Mouse (Mus musculus) splenic B cell, adult 2 months (primary cell): ENCODE measurements around the gene Myh15.

Experiments used
- DNase-seq: peaks from one replicate; pipeline ENCODE4 v3.0.0-alpha.2; 2011; ENCODE audit warnings: low read depth, low spot score
- H3K27me3 ChIP-seq: 2 replicates; pipeline ENCODE4 v1.6.1; 2012; ENCODE audit warnings: mild to moderate bottlenecking, low read length, moderate library complexity, mixed read lengths; ENCODE audit not compliant: control insufficient read depth, poor library complexity, insufficient read depth, severe bottlenecking
- H3K36me3 ChIP-seq: 2 replicates; pipeline ENCODE4 v1.6.1; 2012; ENCODE audit warnings: mild to moderate bottlenecking, low read length, moderate library complexity, mixed read lengths; ENCODE audit not compliant: control insufficient read depth, poor library complexity, insufficient read depth, severe bottlenecking

Gene Myh15

DNA sequence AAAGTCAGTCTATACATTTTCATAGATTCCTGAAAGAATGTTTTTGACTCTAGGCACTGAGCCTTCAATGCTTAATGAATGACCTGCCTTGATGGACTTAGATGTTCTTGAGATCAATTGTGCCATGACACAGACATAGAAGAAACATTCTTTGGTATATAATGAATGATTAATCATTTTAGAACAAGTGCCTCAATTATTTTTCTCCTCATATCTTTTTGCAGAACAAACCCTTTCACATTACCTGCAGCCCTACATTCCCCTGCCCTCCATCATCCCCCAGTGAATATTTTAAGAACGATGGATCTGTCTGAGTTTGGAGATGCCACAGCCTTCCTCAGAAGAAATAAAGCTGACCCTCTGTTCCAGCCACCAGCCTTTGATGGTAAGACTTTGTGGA is at the start of gene Myh15:
TSS of gene Myh15 (plus strand) at position 301 of the 400 bp plus-strand sequence.
- no peaks in the 10 kb centered on the region for H3K27me3 ChIP-seq
- H3K36me3 ChIP-seq, result no peaks in the 10 kb centered on the region
- DNase-seq, result no peak

DNA sequence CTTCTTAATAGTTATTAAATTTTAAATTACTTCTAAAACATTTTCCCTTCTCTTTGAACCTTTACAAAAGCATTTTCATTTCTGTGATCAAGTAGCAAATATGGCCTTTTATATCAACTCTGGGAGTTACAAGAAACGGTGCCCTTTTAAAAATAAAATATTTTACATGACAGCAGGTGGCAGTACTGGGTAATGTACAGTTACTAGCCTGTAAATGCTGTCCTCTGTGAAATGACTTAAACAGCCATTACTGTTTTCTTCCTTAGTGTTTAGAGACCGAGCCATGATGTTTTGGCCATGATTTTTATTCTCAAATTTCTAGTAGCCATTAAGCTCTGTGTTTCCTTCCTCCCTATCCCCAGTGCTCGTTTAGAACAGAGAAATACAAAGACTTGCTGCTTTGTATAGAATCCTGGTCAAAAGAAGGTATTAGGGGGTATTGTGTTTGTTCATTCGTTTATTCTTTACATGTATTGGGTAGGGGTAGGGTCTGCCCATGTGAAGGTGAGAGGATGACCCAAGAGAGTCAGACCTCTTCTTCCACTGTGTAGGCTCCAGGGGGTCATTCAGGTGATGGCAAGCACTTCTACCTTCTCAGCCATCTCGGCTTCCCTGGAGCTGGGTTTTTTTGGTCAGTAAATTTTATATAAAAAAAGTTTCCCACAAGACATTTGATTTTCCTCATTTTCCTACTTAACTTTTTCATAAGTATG is 40.5 kb upstream of the Myh15 start:
- Histone ChIP-seq H3K27me3 (no peaks in the 10 kb centered on the region), H3K36me3 (no peaks in the 10 kb centered on the region)
- DNase-seq, result peak; percentile 36

DNA sequence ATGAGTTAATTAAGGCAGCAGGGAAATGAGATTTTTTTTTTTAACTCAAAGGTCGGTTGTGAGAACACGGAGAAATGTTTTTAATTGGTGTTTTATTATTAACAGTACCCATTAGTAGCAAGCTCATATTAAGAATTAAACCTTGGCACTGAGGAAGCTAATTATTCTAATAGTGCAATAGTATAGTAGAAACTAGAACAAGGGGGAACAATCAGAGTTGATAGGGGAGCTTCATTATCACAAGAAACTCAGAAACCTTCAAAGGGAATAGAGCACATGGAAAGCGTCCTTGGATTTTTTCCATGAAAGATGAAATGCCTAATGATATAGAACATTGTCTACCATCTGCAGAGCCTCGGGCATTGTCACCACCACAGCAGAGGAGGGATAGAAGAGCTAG is 21.4 kb upstream of the Myh15 start:
- Histone ChIP-seq H3K27me3 (no peaks in the 10 kb centered on the region), H3K36me3 (no peaks in the 10 kb centered on the region)
- DNase-seq, result no peak

DNA sequence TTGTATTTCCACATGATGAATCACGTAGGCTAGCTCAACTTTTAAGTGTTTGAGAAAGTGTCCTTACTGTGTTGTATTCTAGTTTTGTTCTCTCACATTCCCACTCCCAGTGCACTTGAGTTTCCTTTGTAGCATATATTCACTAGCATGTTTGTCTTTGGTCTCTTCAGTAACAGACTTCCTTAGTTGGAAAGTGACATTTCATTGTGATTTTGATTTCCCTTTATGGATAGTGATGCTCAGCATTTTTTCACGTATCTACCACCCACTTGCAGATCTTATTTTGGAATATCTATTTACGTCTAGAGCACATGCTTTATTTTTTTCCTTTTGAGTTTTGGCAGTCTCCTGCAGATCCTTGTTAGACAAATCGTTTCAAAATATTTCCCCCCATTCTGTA is 19.5 kb upstream of the Myh15 start:
- no peak for DNase-seq
- Histone ChIP-seq H3K27me3 (no peaks in the 10 kb centered on the region), H3K36me3 (no peaks in the 10 kb centered on the region)

DNA sequence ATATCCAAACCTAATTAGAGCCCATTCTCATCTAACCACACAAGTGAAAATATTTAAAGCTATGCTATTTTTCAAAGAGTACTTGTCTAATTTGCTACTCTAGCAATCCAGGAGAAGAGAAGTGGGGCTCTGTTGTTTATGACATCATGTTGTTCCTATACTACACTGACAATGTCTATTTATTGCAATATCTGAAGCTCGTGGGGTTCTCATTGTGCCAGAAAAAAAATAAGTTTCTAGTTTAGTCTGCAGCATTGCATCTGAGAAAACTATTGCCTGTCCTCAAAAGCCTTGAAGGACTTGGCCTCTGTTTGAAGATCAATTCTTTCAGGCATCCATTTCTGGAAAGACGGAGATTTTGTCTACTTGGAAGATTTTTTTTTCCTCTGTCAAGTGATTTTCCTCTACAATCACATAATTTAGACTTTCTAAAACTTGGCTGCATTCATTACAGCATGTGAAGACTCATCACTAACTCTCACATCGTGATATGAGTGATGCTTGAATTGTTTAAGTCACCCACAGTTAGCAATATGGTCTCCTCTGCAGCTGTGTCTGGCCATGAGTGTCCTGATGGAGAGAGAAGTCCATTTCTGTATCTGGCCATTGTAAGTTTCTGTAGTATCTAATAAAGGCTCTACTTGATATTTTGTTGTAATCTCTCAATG is 16.6 kb upstream of the Myh15 start:
- DNase-seq, result no peak

DNA sequence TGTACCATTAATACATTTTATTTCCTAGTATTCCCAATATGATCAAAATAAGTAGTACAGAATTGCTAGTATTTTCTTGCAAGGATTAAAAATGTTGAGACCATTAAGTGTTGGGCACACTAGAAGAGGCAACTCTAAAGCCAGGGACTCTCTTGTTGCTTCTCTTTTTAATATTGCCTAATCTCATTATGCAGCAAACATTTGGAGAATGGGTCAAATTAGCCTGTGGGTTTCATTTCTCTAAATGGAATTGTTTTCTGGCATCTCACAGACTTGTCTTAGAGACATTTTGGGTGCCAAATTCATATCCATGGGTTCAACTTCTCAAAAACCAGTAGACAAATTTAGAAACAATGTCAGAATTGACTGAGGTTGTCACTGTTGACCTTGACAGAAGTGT is 8.1 kb upstream of the Myh15 start:
- no peaks in the 10 kb centered on the region for H3K27me3 ChIP-seq
- DNase-seq, result no peak
- H3K36me3 ChIP-seq, result no peaks in the 10 kb centered on the region

More for the DNA sequence above, 16.6 kb upstream of the Myh15 start:
- H3K36me3 ChIP-seq, result no peaks in the 10 kb centered on the region
- no peaks in the 10 kb centered on the region for H3K27me3 ChIP-seq

DNA sequence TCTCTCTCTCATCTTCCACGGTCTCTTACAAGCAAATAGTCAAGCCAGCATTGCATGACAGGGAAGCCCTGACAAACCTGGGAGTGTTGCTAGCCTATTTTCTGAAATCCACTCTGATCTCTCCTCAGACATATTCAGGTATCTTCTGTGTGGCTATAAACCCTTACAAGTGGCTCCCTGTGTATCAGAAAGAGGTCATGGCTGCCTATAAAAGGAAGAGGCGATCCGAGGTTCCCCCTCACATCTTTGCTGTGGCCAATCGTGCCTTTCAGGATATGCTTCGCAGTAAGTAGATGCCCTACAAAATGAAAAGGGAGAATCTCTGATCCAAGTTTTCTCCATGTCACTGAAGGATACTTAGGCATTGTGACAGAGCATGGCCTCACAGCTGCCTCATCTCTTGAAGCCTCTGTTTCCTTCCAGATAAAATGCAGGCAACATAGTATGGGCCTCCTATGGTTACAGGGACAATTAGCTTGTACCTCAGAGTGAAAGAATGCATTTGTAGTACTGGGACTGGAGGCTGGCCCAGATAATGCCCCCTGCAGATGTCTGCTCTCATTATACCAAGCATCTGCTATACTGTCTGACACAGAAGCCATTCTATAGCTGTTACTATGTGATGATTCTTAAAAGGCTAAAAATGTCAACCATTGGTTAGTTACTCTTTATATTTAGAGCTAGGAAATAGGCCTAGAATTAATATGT is 12.1 kb downstream of the Myh15 start:
- Histone ChIP-seq H3K36me3 (no peaks in the 10 kb centered on the region; the same call in 1 of the 2 replicates), H3K27me3 (no peaks in the 10 kb centered on the region)
- DNase-seq, result no peak

DNA sequence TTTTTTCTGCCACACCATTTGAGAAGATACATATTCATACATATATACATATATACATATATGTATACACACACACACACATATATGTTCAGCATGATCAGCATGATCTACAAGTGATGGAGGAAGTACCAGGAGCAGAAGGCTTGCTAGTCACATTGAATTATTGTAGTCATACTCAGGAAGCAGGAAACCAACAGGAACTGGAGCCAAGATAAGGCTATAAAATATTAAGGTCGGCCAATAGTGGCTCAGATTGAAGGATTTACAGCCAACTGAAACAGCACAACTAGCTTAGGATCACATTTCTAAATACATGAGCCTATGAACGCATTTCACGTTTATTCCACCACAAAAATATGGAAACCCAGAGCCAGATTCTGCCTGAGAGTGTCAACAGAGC is 14.0 kb downstream of the Myh15 start:
- Histone ChIP-seq H3K27me3 (no peaks in the 10 kb centered on the region), H3K36me3 (no peaks in the 10 kb centered on the region; the same call in 1 of the 2 replicates)
- no peak for DNase-seq

DNA sequence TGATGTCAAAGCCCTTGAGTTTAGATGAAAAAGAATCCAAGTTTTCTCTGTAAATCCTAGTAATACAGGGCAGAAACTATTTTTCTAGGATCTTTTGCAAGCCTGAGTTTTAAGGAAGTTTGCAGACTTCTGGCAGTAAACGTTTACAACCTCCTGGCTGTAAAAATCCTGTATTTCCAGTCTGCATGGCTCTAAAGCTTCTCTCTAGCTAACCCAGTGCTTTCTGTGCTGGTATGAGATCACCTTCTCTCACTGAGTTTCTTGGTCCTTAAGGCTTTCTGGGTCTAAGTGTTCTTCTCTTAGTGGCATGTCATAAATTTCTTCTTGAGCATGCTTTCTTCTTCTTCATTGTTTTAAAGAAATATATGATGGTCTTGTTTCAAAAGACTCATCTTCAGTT is 70.7 kb downstream of the Myh15 start:
- no peaks in the 10 kb centered on the region for H3K27me3 ChIP-seq
- no peak for DNase-seq
- H3K36me3 ChIP-seq, result no peaks in the 10 kb centered on the region

DNA sequence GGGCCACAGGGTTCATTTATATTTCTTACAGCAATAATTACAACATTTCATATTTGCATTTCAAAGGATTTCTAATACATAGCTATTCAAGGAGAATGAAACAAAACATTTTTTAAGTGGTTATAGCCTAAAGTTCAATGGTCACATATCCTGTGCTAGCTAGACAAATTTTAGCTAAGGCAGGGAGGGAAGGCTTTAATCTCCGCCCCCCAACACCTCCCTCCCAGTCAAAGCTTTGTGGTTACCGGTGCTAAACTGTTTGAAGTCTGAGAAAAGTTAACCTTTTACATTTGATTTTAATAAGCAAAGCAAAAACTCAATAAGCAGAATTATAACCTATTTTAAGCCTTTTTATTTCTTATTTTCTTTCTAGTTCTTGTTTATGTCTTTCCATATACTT is 98.9 kb downstream of the Myh15 start:
- no peaks in the 10 kb centered on the region for H3K36me3 ChIP-seq
- DNase-seq, result no peak
- no peaks in the 10 kb centered on the region for H3K27me3 ChIP-seq

DNA sequence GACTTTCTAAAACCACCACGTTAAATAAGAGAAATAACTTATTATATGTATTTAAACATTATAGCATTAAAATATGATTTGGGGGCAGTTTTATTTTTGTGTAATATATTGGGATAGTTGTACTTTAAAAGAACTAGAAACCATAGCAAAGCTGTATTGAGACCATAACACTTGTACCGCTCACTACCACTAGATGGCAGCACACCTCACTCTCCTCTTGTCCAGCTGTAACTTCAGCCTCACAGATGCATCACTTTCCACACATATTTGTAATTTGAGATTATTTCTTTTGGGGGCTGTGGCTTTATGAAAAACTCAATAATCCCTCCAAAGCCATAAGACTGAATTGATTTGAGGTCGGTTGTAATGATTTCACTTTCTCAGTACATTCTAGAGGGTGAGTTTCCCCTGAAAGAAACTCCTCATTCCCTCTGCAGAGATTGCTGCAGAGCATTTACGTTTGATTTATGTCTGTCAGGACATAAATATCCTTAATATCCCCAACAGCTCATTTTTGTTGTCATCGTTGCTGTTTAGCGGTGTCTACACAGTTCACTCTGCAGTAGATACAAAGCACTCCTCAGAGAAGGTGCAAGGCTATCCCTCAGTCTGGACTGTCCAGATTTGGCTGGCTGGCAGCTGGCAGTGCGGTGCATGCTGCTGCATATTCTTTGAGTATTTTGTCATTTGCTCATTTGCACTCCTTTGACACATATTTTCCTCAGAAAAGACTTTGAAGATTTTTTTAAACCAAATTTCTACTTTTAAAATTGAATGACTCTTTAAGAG is 107.3 kb downstream of the Myh15 start:
- DNase-seq, result peak; percentile 67
- Histone ChIP-seq H3K36me3 (no peaks in the 10 kb centered on the region), H3K27me3 (no peaks in the 10 kb centered on the region)

DNA sequence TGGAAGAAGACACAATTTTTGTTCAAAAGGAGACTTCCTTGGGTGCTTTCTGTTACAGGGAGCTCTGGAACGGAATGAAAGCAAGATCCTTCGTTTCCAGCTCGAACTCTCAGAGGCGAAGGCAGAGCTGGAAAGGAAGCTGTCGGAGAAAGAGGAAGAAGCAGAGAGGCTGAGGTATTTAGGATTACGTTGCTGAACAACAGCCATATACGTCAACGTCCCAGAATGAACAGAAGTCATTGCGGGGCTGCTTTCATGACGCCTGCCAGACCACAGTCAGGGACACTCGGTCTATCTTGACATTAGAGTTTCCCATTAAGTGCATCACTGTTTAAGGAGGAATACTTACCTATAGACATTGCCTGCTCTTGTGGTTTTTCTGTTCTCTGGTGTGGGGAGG is 108.4 kb downstream of the Myh15 start:
- Histone ChIP-seq H3K36me3 (no peaks in the 10 kb centered on the region), H3K27me3 (no peaks in the 10 kb centered on the region)

DNA sequence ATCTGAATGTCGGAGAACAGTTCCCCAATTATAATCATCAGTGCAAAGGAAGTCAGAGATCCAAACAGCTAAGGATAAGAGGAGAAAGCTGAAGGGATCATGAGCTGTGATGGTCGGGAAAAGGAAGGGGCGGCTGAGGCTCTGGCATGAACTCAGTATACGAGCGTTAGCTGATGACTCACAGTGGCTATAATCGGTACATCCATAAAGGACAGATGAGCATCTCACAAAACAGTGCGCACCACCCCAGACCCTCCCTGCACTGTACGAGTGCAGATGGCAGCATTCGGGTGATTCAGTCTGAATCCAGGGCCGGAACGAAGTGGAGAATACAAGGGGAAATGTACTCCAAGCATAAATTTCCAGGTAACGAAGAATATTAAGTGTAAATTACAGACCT is 110.0 kb downstream of the Myh15 start:
- no peak for DNase-seq
- Histone ChIP-seq H3K27me3 (no peaks in the 10 kb centered on the region), H3K36me3 (no peaks in the 10 kb centered on the region)

More for the DNA sequence above, 108.4 kb downstream of the Myh15 start:
- DNase-seq, result peak; percentile 1

DNA sequence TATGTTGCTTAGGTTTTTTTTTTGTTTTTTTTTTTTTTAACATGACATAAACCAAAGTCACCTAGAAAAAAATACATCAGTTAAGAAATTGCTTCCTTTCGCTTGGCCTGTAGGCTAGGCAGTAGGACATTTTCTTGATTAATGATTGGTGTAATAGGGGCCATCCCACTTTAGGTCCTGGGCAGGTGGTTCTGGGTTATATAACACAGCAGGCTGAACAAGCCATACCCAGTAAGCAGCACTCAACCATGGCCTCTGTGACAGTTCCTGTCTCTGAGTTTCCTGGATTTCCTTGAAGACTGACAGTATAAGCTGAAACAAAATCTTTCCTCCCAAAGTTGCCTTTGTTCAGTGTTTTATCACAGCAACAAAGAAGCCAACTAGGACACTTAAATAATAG is 117.8 kb downstream of the Myh15 start:
- Histone ChIP-seq H3K36me3 (no peaks in the 10 kb centered on the region), H3K27me3 (no peaks in the 10 kb centered on the region)
- no peak for DNase-seq
